Mouse (Mus musculus) thymus, adult 2 months (tissue): ENCODE measurements around the gene Shc1.

ENCODE experiments used
- CTCF ChIP-seq: fragments of 200-500 bp; IDR thresholded peaks from 2 replicates; pipeline ENCODE4 v1.5.1; 2012; ENCODE audit warnings: mild to moderate bottlenecking, control low read depth, low read length, moderate library complexity, borderline replicate concordance; ENCODE audit not compliant: control insufficient read depth, poor library complexity, insufficient read depth; ENCODE audit errors: extremely low read depth
- POLR2A ChIP-seq: fragments of 200-500 bp; IDR thresholded peaks from 2 replicates; pipeline ENCODE4 v1.6.1; 2012; ENCODE audit warnings: mild to moderate bottlenecking, low read length, control low read depth, moderate library complexity; ENCODE audit not compliant: control insufficient read depth, poor library complexity, insufficient read depth; ENCODE audit errors: extremely low read depth

GRCm38 (mm10) chr3:89434532-89434931, 16.3 kb downstream of the Shc1 start:
- TF ChIP-seq POLR2A: no peak
- no peak for TF ChIP-seq CTCF
